Mouse (Mus musculus) bone marrow, adult 2 months (tissue): ENCODE measurements around the gene Ar.

Experiments
- CTCF ChIP-seq: fragments of 200-500 bp; IDR thresholded peaks from 2 replicates; pipeline ENCODE4 v1.5.1; 2011; ENCODE audit warnings: low read length, control low read depth; ENCODE audit not compliant: control insufficient read depth, insufficient read depth
- POLR2A ChIP-seq: fragments of 200-500 bp; IDR thresholded peaks from 2 replicates; pipeline ENCODE4 v1.6.1; 2011; ENCODE audit warnings: low read depth, mild to moderate bottlenecking, control low read depth, low read length, borderline replicate concordance; ENCODE audit not compliant: control insufficient read depth

DNA sequence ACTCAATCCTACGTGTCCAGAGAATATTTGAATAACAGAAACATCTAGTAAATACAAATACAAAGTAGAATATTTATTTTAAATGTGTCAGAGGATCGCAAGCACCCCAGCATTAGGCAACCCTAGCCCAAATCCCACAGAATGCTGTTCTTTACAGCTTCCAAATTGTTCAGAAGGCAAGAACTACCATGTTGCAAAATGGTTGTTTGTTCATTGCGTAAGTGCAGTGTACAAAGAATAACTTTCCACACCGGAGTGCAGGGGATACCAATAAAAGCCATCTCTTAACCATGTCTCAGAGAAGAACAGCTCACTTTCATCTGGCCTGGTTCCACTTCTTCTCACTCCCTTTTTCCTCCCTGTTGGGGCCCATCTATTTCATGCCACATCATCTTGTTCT, 90.4 kb downstream of the Ar start:
- no peak for TF ChIP-seq CTCF
- no peak for TF ChIP-seq POLR2A
